Mouse (Mus musculus): ENCODE data around the gene Dusp10. TPM values are rescaled to one million over a fixed set of nuclear protein-coding genes. Genes with fewer than 3 reads are reported as not detected.

Dusp10 gene
- polyA plus RNA-seq (2015; fragmentation: Nextera tagmentation; extraction: Ambion mirVana) = 17.2 and 20.4 TPM in 2 replicates

GRCm38 (mm10) chr1:184013106-184013505, at the start of gene Dusp10:
TSS of gene Dusp10 (plus strand) at chr1:184013302.
- 86% methylated on average over 4 of the region's 4 CpGs for WGBS
- ATAC-seq (ENCODE audit: insufficient number of reproducible peaks, low FRiP score, low TSS enrichment, low read depth) = no peak
- H3K36me3 ChIP-seq = no peaks in the 10 kb centered on the region

GRCm38 (mm10) chr1:183965341-183965740, 47.8 kb upstream of the Dusp10 start:
- no peak for ATAC-seq (ENCODE audit: insufficient number of reproducible peaks, low FRiP score, low TSS enrichment, low read depth)
- Histone ChIP-seq H3K27me3 (no peaks in the 10 kb centered on the region), H3K27ac (no peak overlapping the region), H3K4me3 (no peak overlapping the region), H3K9ac (no peak overlapping the region), H3K4me2 (no peak overlapping the region), H3K4me1 (no peaks in the 10 kb centered on the region), H3K9me3 (no peaks in the 10 kb centered on the region), H3K36me3 (no peaks in the 10 kb centered on the region)
- WGBS = 81% methylated on average over 4 of the region's 4 CpGs

More at GRCm38 (mm10) chr1:184013106-184013505, at the start of gene Dusp10:
- Histone ChIP-seq H3K9me3 (no peaks in the 10 kb centered on the region), H3K4me2 (no peak within 1 kb of the TSS), H3K27me3 (no peaks in the 10 kb centered on the region), H3K27ac (no peak within 1 kb of the TSS), H3K4me3 (no peak within 1 kb of the TSS), H3K9ac (no peak within 1 kb of the TSS), H3K4me1 (no peaks in the 10 kb centered on the region)

- Histone ChIP-seq H3K27ac (no peak overlapping the region), H3K4me1 (no peaks in the 10 kb centered on the region), H3K4me2 (no peak overlapping the region), H3K4me3 (no peak overlapping the region), H3K36me3 (no peaks in the 10 kb centered on the region), H3K27me3 (no peaks in the 10 kb centered on the region), H3K9ac (no peak overlapping the region), H3K9me3 (no peaks in the 10 kb centered on the region)
- WGBS = 49% methylated on average over 1 of the region's 1 CpGs
- ATAC-seq (ENCODE audit: insufficient number of reproducible peaks, low FRiP score, low TSS enrichment, low read depth) = no peak
Observed at GRCm38 (mm10) chr1:183969265-183969664, 43.8 kb upstream of the Dusp10 start.

GRCm38 (mm10) chr1:183979814-183980243, 33.3 kb upstream of the Dusp10 start:
- WGBS = 84% methylated on average over 9 of the region's 9 CpGs
- no peak for ATAC-seq (ENCODE audit: insufficient number of reproducible peaks, low FRiP score, low TSS enrichment, low read depth)
- H3K4me1 ChIP-seq = no peaks in the 10 kb centered on the region

GRCm38 (mm10) chr1:183982108-183982507, 31.0 kb upstream of the Dusp10 start:
- Histone ChIP-seq H3K9me3 (no peaks in the 10 kb centered on the region), H3K9ac (no peak overlapping the region), H3K36me3 (no peaks in the 10 kb centered on the region), H3K27me3 (no peaks in the 10 kb centered on the region), H3K4me2 (no peak overlapping the region), H3K4me1 (no peaks in the 10 kb centered on the region), H3K4me3 (no peak overlapping the region), H3K27ac (no peak overlapping the region)
- WGBS = 62% methylated on average over 13 of the region's 13 CpGs
- no peak for ATAC-seq (ENCODE audit: insufficient number of reproducible peaks, low FRiP score, low TSS enrichment, low read depth)

More at GRCm38 (mm10) chr1:183979814-183980243, 33.3 kb upstream of the Dusp10 start:
- Histone ChIP-seq H3K27ac (no peak overlapping the region), H3K27me3 (no peaks in the 10 kb centered on the region), H3K36me3 (no peaks in the 10 kb centered on the region), H3K4me3 (no peak overlapping the region), H3K4me2 (no peak overlapping the region), H3K9me3 (no peaks in the 10 kb centered on the region), H3K9ac (no peak overlapping the region)

- WGBS = 82% methylated on average over 7 of the region's 7 CpGs
- Histone ChIP-seq H3K27me3 (no peaks in the 10 kb centered on the region), H3K36me3 (no peaks in the 10 kb centered on the region), H3K4me3 (no peak overlapping the region), H3K27ac (no peak overlapping the region), H3K9ac (no peak overlapping the region), H3K9me3 (no peaks in the 10 kb centered on the region), H3K4me2 (no peak overlapping the region), H3K4me1 (no peaks in the 10 kb centered on the region)
- ATAC-seq (ENCODE audit: insufficient number of reproducible peaks, low FRiP score, low TSS enrichment, low read depth) = no peak
Observed at GRCm38 (mm10) chr1:183987711-183988245, 25.3 kb upstream of the Dusp10 start.

GRCm38 (mm10) chr1:183991921-183992320, 21.2 kb upstream of the Dusp10 start:
- Histone ChIP-seq H3K9ac (no peak overlapping the region), H3K4me1 (no peaks in the 10 kb centered on the region), H3K27ac (no peak overlapping the region), H3K27me3 (no peaks in the 10 kb centered on the region), H3K4me3 (no peak overlapping the region), H3K4me2 (no peak overlapping the region), H3K9me3 (no peaks in the 10 kb centered on the region), H3K36me3 (no peaks in the 10 kb centered on the region)
- 86% methylated on average over 2 of the region's 2 CpGs for WGBS
- ATAC-seq (ENCODE audit: insufficient number of reproducible peaks, low FRiP score, low TSS enrichment, low read depth) = no peak

- Histone ChIP-seq H3K4me3 (no peak overlapping the region), H3K9ac (no peak overlapping the region), H3K9me3 (no peaks in the 10 kb centered on the region), H3K4me2 (no peak overlapping the region), H3K36me3 (no peaks in the 10 kb centered on the region), H3K4me1 (no peaks in the 10 kb centered on the region), H3K27me3 (no peaks in the 10 kb centered on the region), H3K27ac (no peak overlapping the region)
- WGBS = 71% methylated on average over 2 of the region's 2 CpGs
- ATAC-seq (ENCODE audit: insufficient number of reproducible peaks, low FRiP score, low TSS enrichment, low read depth) = no peak
Observed at GRCm38 (mm10) chr1:183997207-183997606, 15.9 kb upstream of the Dusp10 start.

- ATAC-seq (ENCODE audit: insufficient number of reproducible peaks, low FRiP score, low TSS enrichment, low read depth) = no peak
- no peak overlapping the region for H3K9ac ChIP-seq
- 71% methylated on average over 2 of the region's 2 CpGs for WGBS
Observed at GRCm38 (mm10) chr1:184002470-184002869, 10.6 kb upstream of the Dusp10 start.

GRCm38 (mm10) chr1:184004311-184004710, 8.8 kb upstream of the Dusp10 start:
- ATAC-seq (ENCODE audit: insufficient number of reproducible peaks, low FRiP score, low TSS enrichment, low read depth) = no peak
- 33% methylated on average over 2 of the region's 2 CpGs for WGBS

More at GRCm38 (mm10) chr1:184002470-184002869, 10.6 kb upstream of the Dusp10 start:
- Histone ChIP-seq H3K27ac (no peak overlapping the region), H3K4me3 (no peak overlapping the region), H3K27me3 (no peaks in the 10 kb centered on the region), H3K4me1 (no peaks in the 10 kb centered on the region), H3K9me3 (no peaks in the 10 kb centered on the region), H3K4me2 (no peak overlapping the region), H3K36me3 (no peaks in the 10 kb centered on the region)

GRCm38 (mm10) chr1:184005315-184006058, 7.6 kb upstream of the Dusp10 start:
- Histone ChIP-seq H3K27ac (no peak overlapping the region), H3K4me2 (no peak overlapping the region), H3K9me3 (no peaks in the 10 kb centered on the region), H3K4me3 (no peak overlapping the region), H3K4me1 (no peaks in the 10 kb centered on the region), H3K36me3 (no peaks in the 10 kb centered on the region), H3K27me3 (no peaks in the 10 kb centered on the region), H3K9ac (no peak overlapping the region)
- 54% methylated on average over 6 of the region's 6 CpGs for WGBS
- no peak for ATAC-seq (ENCODE audit: insufficient number of reproducible peaks, low FRiP score, low TSS enrichment, low read depth)

More at GRCm38 (mm10) chr1:184004311-184004710, 8.8 kb upstream of the Dusp10 start:
- H3K4me1 ChIP-seq = no peaks in the 10 kb centered on the region
- no peak overlapping the region for H3K4me3 ChIP-seq
- H3K27me3 ChIP-seq = no peaks in the 10 kb centered on the region
- H3K36me3 ChIP-seq = no peaks in the 10 kb centered on the region
- H3K9me3 ChIP-seq = no peaks in the 10 kb centered on the region
- H3K27ac ChIP-seq = no peak overlapping the region
- H3K9ac ChIP-seq = no peak overlapping the region
- no peak overlapping the region for H3K4me2 ChIP-seq

- no peak for ATAC-seq (ENCODE audit: insufficient number of reproducible peaks, low FRiP score, low TSS enrichment, low read depth)
- Histone ChIP-seq H3K27me3 (no peaks in the 10 kb centered on the region), H3K27ac (no peak overlapping the region), H3K9me3 (no peaks in the 10 kb centered on the region), H3K4me2 (no peak overlapping the region), H3K36me3 (no peaks in the 10 kb centered on the region), H3K4me1 (no peaks in the 10 kb centered on the region), H3K9ac (no peak overlapping the region), H3K4me3 (no peak overlapping the region)
Observed at GRCm38 (mm10) chr1:184006086-184006485, 7.0 kb upstream of the Dusp10 start.
